Mouse (Mus musculus) megakaryocyte, embryonic 14.5 days (primary cell): Measurements from ENCODE around the gene Amd1.

Source experiments
- FLI1 ChIP-seq: IDR thresholded peaks from 2 replicates; pipeline ENCODE4 v1.6.1; 2012; ENCODE audit warnings: low read length, inconsistent platforms, mixed read lengths
- GATA1 ChIP-seq: IDR thresholded peaks from 3 replicates; pipeline ENCODE4 v1.6.1; 2012; ENCODE audit warnings: mixed read lengths, low read length, inconsistent platforms, borderline replicate concordance

GRCm38 (mm10) chr10:40332864-40333263, 30.9 kb upstream of the Amd1 start:
- no peak for TF ChIP-seq FLI1
- TF ChIP-seq GATA1, result no peak
